Mouse (Mus musculus) liver, postnatal 0 days (tissue): Measurements from ENCODE around the gene Prss42. TPM values are rescaled to one million over a fixed set of nuclear protein-coding genes. Genes with fewer than 3 reads are reported as not detected.
A peak's percentile ranks its signal among the peaks of the same experiment; 100 is the strongest.

Source experiments
- ATAC-seq: fragments of 200-750 bp; cut with Nextera tagmentation; 2 replicates; pipeline ENCODE4 v1.8.0; 2017; ENCODE audit warnings: mild to moderate bottlenecking, moderate library complexity
- DNase-seq: peaks from one replicate; pipeline ENCODE4 v3.0.0-alpha.2; 2016
- H3K27ac ChIP-seq: fragments of 300-500 bp; sonication (generic); 2 replicates; pipeline ENCODE4 v1.5.1; 2014; ENCODE audit warnings: antibody characterized with exemption, moderate library complexity, mild to moderate bottlenecking, low read depth
- H3K27me3 ChIP-seq: fragments of 300-500 bp; sonication (generic); 2 replicates; pipeline ENCODE4 v1.6.1; 2014; ENCODE audit warnings: low read length, control low read depth, mixed read lengths; ENCODE audit not compliant: insufficient read depth
- H3K36me3 ChIP-seq: fragments of 300-500 bp; sonication (generic); replicated peaks from 2 replicates; pipeline ENCODE4 v1.6.1; 2014; ENCODE audit warnings: mild to moderate bottlenecking, control low read depth, low read length, moderate library complexity, mixed read lengths; ENCODE audit not compliant: insufficient read depth
- H3K4me1 ChIP-seq: fragments of 300-500 bp; sonication (generic); 2 replicates; pipeline ENCODE4 v1.6.1; 2014; ENCODE audit warnings: antibody characterized with exemption, mild to moderate bottlenecking, control low read depth; ENCODE audit not compliant: insufficient read depth
- H3K4me2 ChIP-seq: fragments of 300-500 bp; sonication (generic); 2 replicates; pipeline ENCODE4 v1.6.1; 2014; ENCODE audit warnings: low read depth, mild to moderate bottlenecking, low read length, moderate library complexity, mixed read lengths
- H3K4me3 ChIP-seq: fragments of 300-500 bp; sonication (generic); 2 replicates; pipeline ENCODE4 v1.5.1; 2014; ENCODE audit warnings: low read depth, low read length
- H3K9ac ChIP-seq: fragments of 300-500 bp; sonication (generic); replicated peaks from 2 replicates; pipeline ENCODE4 v1.6.1; 2014; ENCODE audit warnings: mild to moderate bottlenecking, moderate library complexity
- H3K9me3 ChIP-seq: fragments of 300-500 bp; sonication (generic); 2 replicates; pipeline ENCODE4 v1.6.1; 2016; ENCODE audit warnings: mild to moderate bottlenecking, control low read depth, low read length, mixed read lengths
- CTCF ChIP-seq: sonication (generic); IDR thresholded peaks from 2 replicates; pipeline ENCODE4 v1.5.1; 2016; ENCODE audit warnings: antibody characterized with exemption, low read depth
- EP300 ChIP-seq: IDR thresholded peaks from 2 replicates; pipeline ENCODE4 v1.6.1; 2016; ENCODE audit warnings: antibody characterized with exemption, low read depth, mild to moderate bottlenecking
- WGBS: fragments of 180-500 bp; shearing (Covaris S2); extraction: QIAGEN DNeasy Blood & Tissue Kit; methylation state at CpG from one replicate; pipeline ENCODE4 v1.1.7; 2014; ENCODE audit not compliant: insufficient replicate concordance; 5-methylcytosine and 5-hydroxymethylcytosine counted together
- polyA plus RNA-seq: library from polyadenylated mRNA; unstranded; fragments of >200 nt; fragmentation: Nextera tagmentation; extraction: Ambion mirVana; gene quantifications from 2 replicates; pipeline ENCODE4 v1.2.1, GENCODE M21; 2015

The Prss42 gene
- polyA plus RNA-seq, 1 experiment from 2014 or later, result not detected

DNA sequence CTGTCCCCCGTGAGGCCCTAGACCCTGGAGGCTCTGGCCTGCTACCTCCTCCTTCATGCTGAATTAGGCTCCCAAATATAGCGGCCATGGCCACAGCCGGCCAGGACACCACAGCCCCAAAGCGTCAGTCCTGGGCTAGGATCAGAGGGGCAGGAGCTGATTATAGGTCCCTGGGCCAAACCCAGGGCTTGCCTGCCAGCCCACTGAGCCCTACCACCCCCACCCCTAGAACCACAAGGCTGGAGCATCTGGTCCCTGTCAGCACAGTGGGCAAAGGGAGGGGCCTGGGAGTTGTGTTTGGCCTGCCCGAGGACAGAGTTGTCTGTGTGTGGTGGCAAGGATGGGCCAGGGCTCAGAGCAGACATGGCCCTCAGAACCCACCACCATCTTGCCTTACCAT lies 40.1 kb upstream of the Prss42 start:
- Histone ChIP-seq H3K4me2 (no peak overlapping the region), H3K27me3 (no peaks in the 10 kb centered on the region), H3K9me3 (no peaks in the 10 kb centered on the region), H3K9ac (no peak overlapping the region), H3K4me1 (no peaks in the 10 kb centered on the region), H3K36me3 (no peaks in the 10 kb centered on the region), H3K27ac (no peak overlapping the region), H3K4me3 (no peak overlapping the region)
- ATAC-seq, result no peak
- TF ChIP-seq EP300 (no peak), CTCF (no peak)
- 80% methylated on average over 5 of the region's 5 CpGs for WGBS
- no peak for DNase-seq

- WGBS, result 73% methylated on average over 8 of the region's 8 CpGs
- Histone ChIP-seq H3K4me3 (no peak overlapping the region), H3K9me3 (no peaks in the 10 kb centered on the region), H3K4me1 (no peaks in the 10 kb centered on the region), H3K9ac (no peak overlapping the region), H3K36me3 (no peaks in the 10 kb centered on the region), H3K4me2 (no peak overlapping the region), H3K27me3 (no peaks in the 10 kb centered on the region), H3K27ac (no peak overlapping the region)
- TF ChIP-seq CTCF (no peak), EP300 (no peak)
- no peak for ATAC-seq
- DNase-seq, result no peak
Observed at GRCm38 (mm10) chr9:110758605-110759004, 39.4 kb upstream of the Prss42 start.

DNA sequence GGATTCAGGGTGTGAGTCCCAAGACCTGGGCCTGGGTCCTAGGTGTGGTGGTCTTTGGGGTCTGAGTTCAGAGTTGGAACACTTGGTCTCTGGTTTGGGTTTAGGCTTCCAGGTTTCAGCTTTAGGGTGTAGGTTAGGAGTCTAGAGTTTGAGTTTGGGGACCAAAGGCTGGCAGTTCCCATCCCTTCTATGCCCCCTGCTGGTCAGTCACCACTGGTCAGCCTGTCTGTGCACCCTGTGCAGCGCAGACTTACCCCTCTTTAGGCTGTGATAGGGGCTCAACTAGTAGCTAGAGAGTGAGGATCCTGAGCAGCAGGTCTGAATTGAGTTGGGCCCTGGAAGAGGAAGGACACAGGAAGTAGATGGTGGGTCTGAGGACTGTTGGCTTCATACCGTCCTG lies 38.7 kb upstream of the Prss42 start:
- no peak overlapping the region for H3K4me2 ChIP-seq
- H3K9ac ChIP-seq, result no peak overlapping the region
- ATAC-seq (peak; percentile 36; the same call in 1 of the 2 replicates), DNase-seq (peak; percentile 68)
- H3K9me3 ChIP-seq, result no peaks in the 10 kb centered on the region
- TF ChIP-seq CTCF (peak; percentile 78), EP300 (no peak)
- no peaks in the 10 kb centered on the region for H3K27me3 ChIP-seq
- H3K4me1 ChIP-seq, result no peaks in the 10 kb centered on the region
- 45% methylated on average over 2 of the region's 2 CpGs for WGBS
- no peak overlapping the region for H3K4me3 ChIP-seq
- H3K27ac ChIP-seq, result no peak overlapping the region
- no peaks in the 10 kb centered on the region for H3K36me3 ChIP-seq

GRCm38 (mm10) chr9:110760886-110761285 lies 37.1 kb upstream of the Prss42 start:
- TF ChIP-seq EP300 (no peak), CTCF (no peak)
- no peaks in the 10 kb centered on the region for H3K4me1 ChIP-seq
- no peaks in the 10 kb centered on the region for H3K9me3 ChIP-seq
- 84% methylated on average over 8 of the region's 8 CpGs for WGBS
- no peaks in the 10 kb centered on the region for H3K27me3 ChIP-seq
- H3K27ac ChIP-seq, result no peak overlapping the region
- ATAC-seq (no peak), DNase-seq (no peak)
- H3K4me3 ChIP-seq, result no peak overlapping the region
- no peaks in the 10 kb centered on the region for H3K36me3 ChIP-seq
- H3K9ac ChIP-seq, result no peak overlapping the region
- no peak overlapping the region for H3K4me2 ChIP-seq

DNA sequence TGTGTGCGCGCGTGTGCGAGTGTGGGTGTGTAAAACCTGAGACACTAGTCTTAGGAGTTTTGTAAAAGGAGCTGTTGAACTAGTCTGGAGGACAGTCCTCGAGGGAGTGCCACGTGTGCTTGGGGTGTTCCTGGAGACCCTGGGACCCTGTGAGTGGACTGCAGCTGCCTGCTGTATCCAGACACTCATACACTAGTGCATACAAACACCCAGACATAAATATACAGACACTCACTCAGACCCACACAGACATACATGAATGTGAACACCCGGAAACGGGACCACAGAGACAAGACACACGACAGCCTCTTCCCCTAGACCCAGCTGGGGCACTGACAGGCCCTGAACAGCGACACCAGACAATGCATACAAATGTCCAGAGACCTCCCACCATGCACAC lies 35.2 kb upstream of the Prss42 start:
- H3K9ac ChIP-seq, result no peak overlapping the region
- no peak for DNase-seq
- TF ChIP-seq EP300 (no peak), CTCF (no peak)
- H3K27me3 ChIP-seq, result no peaks in the 10 kb centered on the region
- H3K4me2 ChIP-seq, result no peak overlapping the region
- 79% methylated on average over 10 of the region's 10 CpGs for WGBS
- H3K9me3 ChIP-seq, result no peaks in the 10 kb centered on the region
- no peak overlapping the region for H3K27ac ChIP-seq
- H3K4me1 ChIP-seq, result no peaks in the 10 kb centered on the region
- no peak for ATAC-seq
- H3K4me3 ChIP-seq, result no peak overlapping the region
- no peaks in the 10 kb centered on the region for H3K36me3 ChIP-seq

DNA sequence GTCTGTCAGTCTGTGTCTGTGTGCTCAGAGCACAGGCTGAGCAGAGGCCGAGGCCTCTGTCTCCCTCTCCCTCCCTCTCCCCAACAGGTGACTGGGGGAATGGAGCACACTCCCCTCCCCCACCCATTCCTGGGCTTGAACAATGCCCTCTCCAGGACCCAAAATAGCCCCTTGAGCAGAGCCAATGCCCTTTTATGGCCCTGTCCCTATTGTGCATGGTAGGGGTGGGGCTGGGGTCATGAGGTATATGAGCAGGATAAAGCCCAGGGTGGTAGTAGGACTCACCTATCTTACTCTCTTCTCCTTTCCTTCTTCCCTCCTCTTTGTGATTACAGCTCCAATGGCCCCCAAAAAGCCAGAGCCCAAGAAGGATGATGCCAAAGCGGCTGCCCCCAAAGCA lies 34.6 kb upstream of the Prss42 start:
- WGBS, result 69% methylated on average over 2 of the region's 2 CpGs
- TF ChIP-seq EP300, result no peak
- TF ChIP-seq CTCF, result no peak
- Histone ChIP-seq H3K9ac (no peak overlapping the region), H3K4me2 (no peak overlapping the region), H3K36me3 (no peaks in the 10 kb centered on the region), H3K27ac (no peak overlapping the region), H3K4me1 (no peaks in the 10 kb centered on the region), H3K9me3 (no peaks in the 10 kb centered on the region), H3K27me3 (no peaks in the 10 kb centered on the region), H3K4me3 (no peak overlapping the region)
- ATAC-seq (no peak), DNase-seq (no peak)

GRCm38 (mm10) chr9:110772336-110772735 lies 25.6 kb upstream of the Prss42 start:
- Histone ChIP-seq H3K4me2 (no peak overlapping the region), H3K9ac (no peak overlapping the region), H3K27ac (no peak overlapping the region), H3K4me3 (no peak overlapping the region), H3K27me3 (no peaks in the 10 kb centered on the region), H3K36me3 (no peaks in the 10 kb centered on the region), H3K9me3 (no peaks in the 10 kb centered on the region), H3K4me1 (no peaks in the 10 kb centered on the region)
- TF ChIP-seq EP300 (no peak), CTCF (no peak)
- 84% methylated on average over 10 of the region's 10 CpGs for WGBS
- DNase-seq (no peak), ATAC-seq (no peak)
